Mouse (Mus musculus): Measurements from ENCODE around the gene Gm20388. TPM values are rescaled to one million over a fixed set of nuclear protein-coding genes. Genes with fewer than 3 reads are reported as not detected.
A peak's percentile ranks its signal among the peaks of the same experiment; 100 is the strongest.

Gm20388 gene
- polyA plus RNA-seq, 1 experiment from 2014 or later, result not detected

DNA sequence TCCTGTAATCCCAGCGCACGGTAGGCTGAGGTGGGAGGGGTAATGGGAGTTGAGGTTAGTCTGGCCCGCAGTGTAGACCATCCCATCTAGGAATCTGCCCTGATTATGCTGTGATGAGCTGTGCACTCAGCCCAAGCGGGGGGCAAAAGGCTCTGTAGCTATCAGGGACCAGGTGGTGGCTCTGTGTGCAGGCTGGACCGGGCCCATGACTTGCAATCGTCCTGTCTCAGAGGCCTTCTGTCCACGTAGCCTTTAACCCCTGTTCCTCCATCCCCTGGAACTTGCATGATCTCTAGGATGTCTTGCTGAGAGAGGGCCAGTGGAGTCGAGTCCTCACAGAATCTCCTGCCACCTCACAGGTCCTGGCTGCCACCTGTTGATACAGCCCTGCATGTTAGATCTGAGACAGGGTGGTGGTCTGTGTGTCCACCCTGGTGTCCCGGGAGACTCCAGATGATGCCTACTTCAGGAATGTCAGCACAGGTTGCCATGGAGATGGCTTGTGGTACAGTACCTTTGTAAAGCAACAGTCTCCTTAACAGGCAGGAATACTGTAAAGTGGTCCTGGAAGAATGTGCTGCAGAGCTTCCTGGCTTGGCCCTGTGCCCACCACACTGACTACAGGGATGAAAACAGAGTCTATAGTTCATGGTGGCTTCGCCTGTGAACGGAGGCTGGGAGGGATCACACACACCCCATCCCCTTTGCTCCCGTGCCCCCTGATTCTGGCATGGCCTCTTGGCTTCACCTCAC is 4372.4 kb downstream of the Gm20388 start:
- H3K9me3 ChIP-seq, result no peaks in the 10 kb centered on the region
- WGBS, result 63% methylated on average over 12 of the region's 12 CpGs
- H3K27ac ChIP-seq, result peak overlapping the region; percentile 44
- no peak overlapping the region for H3K4me3 ChIP-seq
- ATAC-seq (ENCODE audit: insufficient number of reproducible peaks, insufficient read depth, low FRiP score, low TSS enrichment, low read depth), result no peak
- H3K9ac ChIP-seq, result peak overlapping the region; percentile 37
- H3K36me3 ChIP-seq, result no peaks in the 10 kb centered on the region
- peaks cover 49% of the 10 kb centered on the region for H3K4me1 ChIP-seq
- H3K4me2 ChIP-seq, result no peak overlapping the region
- no peaks in the 10 kb centered on the region for H3K27me3 ChIP-seq

DNA sequence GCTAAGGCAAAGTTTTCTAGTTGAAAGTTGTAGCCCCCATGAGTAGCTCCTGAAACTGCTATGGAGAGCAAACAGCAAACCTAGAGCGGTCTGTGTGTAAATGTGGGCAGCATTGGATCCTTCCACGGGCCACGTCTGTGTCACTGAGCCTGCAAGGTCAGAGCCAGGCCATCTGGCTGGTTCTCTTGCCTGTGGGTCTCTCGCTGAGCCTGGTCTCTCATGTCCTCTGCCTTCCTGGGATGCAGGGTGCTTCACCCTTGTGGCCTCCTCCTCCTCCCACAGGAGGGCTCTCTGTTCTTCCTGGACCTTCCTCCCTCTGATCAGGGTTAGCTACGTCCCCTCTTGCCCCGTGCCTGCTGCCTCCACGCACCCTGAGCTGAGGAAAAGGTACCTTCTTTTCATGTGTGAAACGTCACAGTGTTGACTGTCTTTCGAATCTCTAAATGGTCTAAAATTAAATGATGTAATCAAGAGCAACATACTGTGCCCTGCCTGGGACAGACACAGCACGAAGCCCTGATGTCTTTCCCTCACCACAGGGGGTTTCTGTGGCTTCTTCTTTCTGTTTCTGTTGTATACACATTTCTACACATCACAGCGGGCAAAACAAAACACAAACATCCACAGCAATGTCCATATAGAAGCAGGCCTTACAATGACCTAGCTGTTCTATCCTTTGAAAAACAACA is 4373.1 kb downstream of the Gm20388 start:
- H3K4me1 ChIP-seq, result peaks cover 49% of the 10 kb centered on the region
- WGBS, result 41% methylated on average over 11 of the region's 11 CpGs
- H3K4me2 ChIP-seq, result no peak overlapping the region
- peak overlapping the region; percentile 44 for H3K27ac ChIP-seq
- no peak overlapping the region for H3K4me3 ChIP-seq
- no peak for ATAC-seq (ENCODE audit: insufficient number of reproducible peaks, insufficient read depth, low FRiP score, low TSS enrichment, low read depth)
- peak overlapping the region; percentile 37 for H3K9ac ChIP-seq
- H3K36me3 ChIP-seq, result no peaks in the 10 kb centered on the region
- no peaks in the 10 kb centered on the region for H3K27me3 ChIP-seq
- no peaks in the 10 kb centered on the region for H3K9me3 ChIP-seq

DNA sequence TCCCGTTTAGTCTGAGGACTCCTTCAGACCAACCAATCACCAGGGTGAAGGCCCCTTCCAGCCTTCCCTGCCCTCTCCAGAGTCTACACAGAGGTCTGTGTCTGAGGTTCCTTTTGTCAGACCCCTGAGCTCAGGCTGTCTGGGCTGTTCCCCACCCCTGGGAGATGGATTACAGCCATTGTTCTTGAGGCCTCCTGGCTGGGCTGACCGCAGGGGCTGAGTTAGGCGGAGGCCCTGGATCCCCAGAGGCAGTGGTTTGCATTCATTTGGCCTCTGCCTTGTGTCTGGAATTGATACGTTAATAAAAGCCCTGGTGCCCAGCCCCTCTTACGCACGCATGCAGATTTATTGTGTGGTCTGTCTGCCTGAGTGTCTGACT is 4373.7 kb downstream of the Gm20388 start:
- Histone ChIP-seq H3K27me3 (no peaks in the 10 kb centered on the region), H3K36me3 (no peaks in the 10 kb centered on the region), H3K27ac (peak overlapping the region; percentile 44), H3K4me2 (no peak overlapping the region), H3K4me1 (peaks cover 49% of the 10 kb centered on the region), H3K9me3 (no peaks in the 10 kb centered on the region), H3K4me3 (no peak overlapping the region), H3K9ac (no peak overlapping the region)
- 15% methylated on average over 6 of the region's 6 CpGs for WGBS
- no peak; the same call in 1 of the 2 replicates for ATAC-seq (ENCODE audit: insufficient number of reproducible peaks, insufficient read depth, low FRiP score, low TSS enrichment, low read depth)

DNA sequence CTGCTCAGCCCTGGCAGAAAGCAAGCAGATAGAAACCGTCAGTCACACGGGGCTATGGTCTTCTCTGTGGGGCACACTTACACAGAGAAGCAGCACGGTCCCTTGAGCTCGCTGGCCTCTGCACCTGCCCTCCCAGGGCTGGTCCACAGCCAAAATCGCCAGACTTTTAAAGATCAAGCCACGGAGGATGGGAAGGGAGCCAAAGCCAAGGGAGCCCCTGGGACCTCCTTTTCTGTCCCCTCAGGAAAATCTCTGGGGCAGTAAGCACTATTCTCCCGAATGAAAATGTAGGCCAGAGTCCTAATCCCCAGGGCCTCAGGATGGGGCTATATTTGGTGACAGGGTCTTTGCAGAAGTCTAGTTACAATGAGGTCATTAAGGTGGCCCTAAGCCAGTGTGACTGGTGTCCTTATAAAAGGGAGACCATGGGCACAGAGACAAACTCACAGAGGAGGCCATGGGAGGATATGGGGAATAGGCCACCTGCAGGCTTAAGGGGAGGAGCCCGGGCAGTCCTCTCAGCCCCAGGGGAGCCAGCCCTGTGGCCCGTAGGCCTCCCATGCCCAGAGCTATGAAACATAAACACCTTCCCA is 4374.4 kb downstream of the Gm20388 start:
- ATAC-seq (ENCODE audit: insufficient number of reproducible peaks, insufficient read depth, low FRiP score, low TSS enrichment, low read depth), result no peak
- H3K9me3 ChIP-seq, result no peaks in the 10 kb centered on the region
- H3K4me2 ChIP-seq, result no peak overlapping the region
- no peak overlapping the region for H3K9ac ChIP-seq
- no peaks in the 10 kb centered on the region for H3K36me3 ChIP-seq
- WGBS, result 42% methylated on average over 9 of the region's 9 CpGs
- no peak overlapping the region for H3K4me3 ChIP-seq
- H3K27me3 ChIP-seq, result no peaks in the 10 kb centered on the region
- peaks cover 51% of the 10 kb centered on the region for H3K4me1 ChIP-seq
- peak overlapping the region; percentile 44; the same call in 1 of the 2 replicates for H3K27ac ChIP-seq

DNA sequence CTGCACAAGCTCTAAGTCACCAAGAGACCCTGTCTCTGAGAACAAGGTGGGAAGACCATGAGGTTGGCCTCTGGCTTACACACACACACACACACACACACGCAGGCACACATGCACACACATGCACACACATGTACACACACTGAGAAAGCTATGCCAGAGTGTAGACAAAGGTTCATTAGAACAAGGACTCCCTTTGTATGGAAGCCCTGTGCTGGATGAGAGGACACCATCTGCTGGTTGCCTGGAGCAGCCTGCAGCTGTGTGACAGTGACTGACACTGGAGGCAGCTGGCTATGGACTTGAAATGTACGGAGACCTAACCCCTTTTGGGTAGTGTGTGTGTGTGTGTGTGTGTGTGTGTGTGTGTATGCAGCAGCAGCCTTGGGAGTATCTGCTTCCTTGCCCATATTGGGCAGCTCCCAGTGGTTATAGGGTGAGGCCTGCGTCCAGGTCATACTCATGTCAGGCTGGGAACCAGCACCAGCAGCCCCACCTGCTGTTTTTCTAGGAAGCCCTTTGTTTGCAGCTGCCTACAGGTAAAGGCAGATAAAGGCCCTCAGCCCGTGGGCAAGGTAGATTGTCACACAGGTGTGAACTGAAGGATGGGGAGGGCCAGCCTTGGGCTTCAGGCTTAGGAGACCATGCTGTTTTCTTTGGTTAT is 4376.0 kb downstream of the Gm20388 start:
- WGBS, result 60% methylated on average over 4 of the region's 4 CpGs
- Histone ChIP-seq H3K27me3 (no peaks in the 10 kb centered on the region), H3K9ac (no peak overlapping the region), H3K27ac (no peak overlapping the region), H3K4me1 (peaks cover 64% of the 10 kb centered on the region), H3K9me3 (no peaks in the 10 kb centered on the region), H3K4me3 (no peak overlapping the region), H3K36me3 (no peaks in the 10 kb centered on the region), H3K4me2 (no peak overlapping the region)
- no peak for ATAC-seq (ENCODE audit: insufficient number of reproducible peaks, insufficient read depth, low FRiP score, low TSS enrichment, low read depth)

DNA sequence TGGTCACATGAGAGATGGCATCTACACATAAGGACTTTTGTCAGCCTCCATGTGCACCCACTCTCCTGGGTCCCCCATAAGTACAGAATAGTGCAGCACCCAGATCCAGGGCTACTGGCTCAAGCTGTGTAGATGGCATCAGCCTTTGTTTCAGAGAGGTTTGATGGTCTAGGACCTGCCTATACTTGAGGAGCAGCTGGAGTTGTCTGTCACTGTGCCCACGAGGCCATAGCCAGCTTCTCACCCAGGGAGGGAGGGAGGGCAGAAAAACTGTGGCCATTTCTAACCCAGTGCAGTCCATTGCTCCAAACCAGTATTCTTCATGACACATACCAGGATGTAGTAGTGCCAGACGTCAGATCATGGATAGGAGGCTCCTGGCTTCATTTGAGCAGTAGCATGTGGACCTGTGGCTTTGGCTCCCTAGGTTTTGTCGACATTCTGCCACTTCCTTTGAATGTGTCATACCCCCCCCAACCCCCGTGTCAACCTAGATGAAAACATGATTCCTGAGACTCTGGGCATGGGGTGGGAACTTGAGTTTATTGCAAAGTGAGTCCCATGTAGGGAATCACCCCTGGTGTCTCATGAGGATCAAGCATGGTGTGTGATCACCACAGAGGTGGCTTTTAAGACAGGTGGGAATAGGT is 4377.7 kb downstream of the Gm20388 start:
- no peak overlapping the region for H3K4me3 ChIP-seq
- 82% methylated on average over 4 of the region's 4 CpGs for WGBS
- H3K36me3 ChIP-seq, result no peaks in the 10 kb centered on the region
- H3K9me3 ChIP-seq, result no peaks in the 10 kb centered on the region
- no peak overlapping the region for H3K4me2 ChIP-seq
- ATAC-seq (ENCODE audit: insufficient number of reproducible peaks, insufficient read depth, low FRiP score, low TSS enrichment, low read depth), result no peak
- no peak overlapping the region for H3K9ac ChIP-seq
- H3K4me1 ChIP-seq, result peaks cover 58% of the 10 kb centered on the region
- H3K27me3 ChIP-seq, result no peaks in the 10 kb centered on the region
- H3K27ac ChIP-seq, result no peak overlapping the region

DNA sequence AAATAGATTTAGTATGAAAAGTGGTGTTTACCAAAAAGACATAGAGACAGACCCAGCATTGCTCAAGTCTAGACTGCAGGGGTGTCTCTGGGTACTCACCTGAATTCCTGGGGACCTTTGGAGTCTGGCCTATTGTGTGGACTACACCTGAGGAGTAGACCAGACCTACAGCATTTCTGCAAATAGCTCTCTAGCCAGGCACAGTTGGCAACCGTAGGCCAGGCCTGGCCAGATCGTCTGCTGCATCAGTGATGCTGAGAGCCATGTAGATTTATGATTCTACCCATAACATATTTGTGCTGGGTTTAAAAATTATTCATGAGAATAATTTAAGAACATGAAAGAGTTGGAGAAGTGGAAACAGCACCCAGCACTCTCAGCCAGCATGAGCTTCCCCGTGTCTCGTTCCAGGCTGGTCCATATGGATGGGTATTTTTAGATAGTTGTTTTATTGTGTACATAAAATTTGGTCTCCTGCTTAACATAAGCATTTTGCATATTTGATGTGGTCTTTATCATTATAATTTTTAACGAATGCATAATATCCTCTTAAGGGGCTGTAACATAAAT is 4378.9 kb downstream of the Gm20388 start:
- no peaks in the 10 kb centered on the region for H3K27me3 ChIP-seq
- H3K9me3 ChIP-seq, result no peaks in the 10 kb centered on the region
- H3K4me2 ChIP-seq, result no peak overlapping the region
- no peak overlapping the region for H3K4me3 ChIP-seq
- 73% methylated on average over 5 of the region's 5 CpGs for WGBS
- peaks cover 58% of the 10 kb centered on the region for H3K4me1 ChIP-seq
- no peak overlapping the region for H3K9ac ChIP-seq
- no peaks in the 10 kb centered on the region for H3K36me3 ChIP-seq
- H3K27ac ChIP-seq, result no peak overlapping the region
- ATAC-seq (ENCODE audit: insufficient number of reproducible peaks, insufficient read depth, low FRiP score, low TSS enrichment, low read depth), result no peak

DNA sequence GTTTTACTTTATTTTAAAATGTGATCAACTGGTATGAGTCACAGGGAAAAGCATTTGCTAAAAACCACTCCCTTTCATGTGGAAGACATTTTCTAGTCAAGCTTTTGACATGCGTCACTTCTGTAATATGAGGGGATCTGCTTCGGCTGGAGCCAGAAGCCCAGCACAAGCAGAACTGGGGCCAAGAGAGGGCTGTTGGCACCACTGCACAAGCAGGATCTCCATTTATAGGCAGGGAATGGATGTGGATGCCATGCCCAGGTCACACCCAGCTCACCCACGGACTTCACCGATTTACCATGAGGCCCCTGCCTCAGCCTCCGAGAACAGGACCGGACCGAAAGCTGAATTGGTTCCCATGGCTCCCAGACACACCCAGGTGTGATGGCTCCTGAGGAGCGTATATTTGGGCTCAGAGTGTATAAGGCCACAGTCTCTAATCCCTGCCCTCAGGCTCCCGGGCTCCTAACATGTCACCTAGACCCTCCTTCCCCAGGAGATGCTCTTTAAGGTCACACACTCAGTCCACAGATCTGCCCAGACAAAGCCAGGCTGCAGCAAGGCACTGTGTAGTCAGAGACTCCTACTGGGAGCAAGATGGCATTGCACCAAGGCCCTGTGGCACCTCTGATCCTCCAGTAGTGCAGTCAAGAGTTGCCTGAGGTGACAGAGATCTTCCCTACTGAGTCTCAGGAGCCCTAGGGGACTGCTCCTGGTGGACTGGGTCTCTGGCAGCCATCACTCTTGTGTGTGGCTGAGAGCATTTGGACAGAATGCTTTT is 4380.5 kb downstream of the Gm20388 start:
- Histone ChIP-seq H3K4me3 (no peak overlapping the region), H3K36me3 (no peaks in the 10 kb centered on the region), H3K27me3 (no peaks in the 10 kb centered on the region), H3K9ac (no peak overlapping the region), H3K9me3 (no peaks in the 10 kb centered on the region), H3K27ac (peak overlapping the region; percentile 39; the same call in 1 of the 2 replicates), H3K4me1 (peaks cover 50% of the 10 kb centered on the region), H3K4me2 (no peak overlapping the region)
- WGBS, result 69% methylated on average over 9 of the region's 9 CpGs
- no peak for ATAC-seq (ENCODE audit: insufficient number of reproducible peaks, insufficient read depth, low FRiP score, low TSS enrichment, low read depth)

DNA sequence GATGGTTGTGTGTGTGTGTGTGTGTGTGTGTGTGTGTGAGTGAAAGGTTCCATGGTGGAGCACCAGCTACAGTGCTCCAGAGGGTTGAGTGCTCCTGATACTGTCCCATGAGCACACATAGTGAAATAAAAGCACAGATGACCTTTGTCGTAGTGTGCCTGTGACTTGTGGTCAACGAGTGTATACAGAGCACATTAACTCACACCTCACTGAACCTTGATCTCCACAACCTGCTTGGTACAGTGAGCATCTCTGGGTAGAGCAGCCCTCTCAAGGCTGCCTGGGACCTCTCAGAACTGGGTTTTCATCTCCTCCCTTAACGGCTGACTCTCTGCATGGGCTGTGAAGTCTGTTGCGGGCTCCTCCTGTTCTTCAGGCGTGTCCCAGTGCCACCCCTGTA is 4381.1 kb downstream of the Gm20388 start:
- H3K27me3 ChIP-seq, result no peaks in the 10 kb centered on the region
- WGBS, result 95% methylated on average over 5 of the region's 5 CpGs
- no peak for ATAC-seq (ENCODE audit: insufficient number of reproducible peaks, insufficient read depth, low FRiP score, low TSS enrichment, low read depth)
- no peaks in the 10 kb centered on the region for H3K9me3 ChIP-seq
- peaks cover 44% of the 10 kb centered on the region for H3K4me1 ChIP-seq
- H3K4me2 ChIP-seq, result no peak overlapping the region
- no peak overlapping the region for H3K9ac ChIP-seq
- no peaks in the 10 kb centered on the region for H3K36me3 ChIP-seq
- no peak overlapping the region for H3K4me3 ChIP-seq
- H3K27ac ChIP-seq, result no peak overlapping the region

DNA sequence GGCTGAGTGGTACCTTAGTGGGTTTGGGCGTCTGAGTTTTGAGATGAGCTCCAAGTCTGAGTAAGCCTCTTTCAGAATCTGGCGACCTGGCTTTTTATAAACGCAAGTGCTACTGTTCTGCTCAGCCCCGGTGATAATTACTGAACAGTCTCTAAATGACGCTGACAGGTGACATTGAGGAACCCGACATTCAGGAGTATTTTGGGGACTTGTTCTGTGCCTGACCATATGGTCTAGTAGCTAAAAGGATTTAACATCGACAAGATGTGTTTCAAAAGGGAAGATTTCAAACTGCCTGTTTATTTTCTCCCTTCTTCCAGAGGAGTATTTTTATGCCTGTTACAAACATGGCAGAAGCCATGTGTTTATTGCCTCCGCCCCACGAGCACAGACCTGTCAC is 4382.3 kb downstream of the Gm20388 start:
- WGBS, result 79% methylated on average over 9 of the region's 9 CpGs
- Histone ChIP-seq H3K36me3 (no peaks in the 10 kb centered on the region), H3K4me1 (peaks cover 44% of the 10 kb centered on the region), H3K27me3 (no peaks in the 10 kb centered on the region), H3K4me3 (no peak overlapping the region), H3K9me3 (no peaks in the 10 kb centered on the region), H3K4me2 (no peak overlapping the region), H3K9ac (no peak overlapping the region), H3K27ac (no peak overlapping the region)
- ATAC-seq (ENCODE audit: insufficient number of reproducible peaks, insufficient read depth, low FRiP score, low TSS enrichment, low read depth), result no peak
